Mouse (Mus musculus): Measurements from ENCODE around the gene Gm12695. TPM values are rescaled to one million over a fixed set of nuclear protein-coding genes. Genes with fewer than 3 reads are reported as not detected.

Gene Gm12695
- polyA plus RNA-seq, 1 experiment from 2014 or later: not detected

GRCm38 (mm10) chr4:96740472-96740871, 44.5 kb downstream of the Gm12695 start:
- no peak overlapping the region for H3K4me3 ChIP-seq
- H3K27ac ChIP-seq: no peak overlapping the region
- no peaks in the 10 kb centered on the region for H3K4me1 ChIP-seq
- no peak overlapping the region for H3K4me2 ChIP-seq
- no peaks in the 10 kb centered on the region for H3K9me3 ChIP-seq
- H3K27me3 ChIP-seq: no peaks in the 10 kb centered on the region
- ATAC-seq (ENCODE audit: insufficient number of reproducible peaks, insufficient read depth, low FRiP score, low TSS enrichment, low read depth): no peak
- WGBS: 91% methylated on average over 3 of the region's 3 CpGs
- H3K36me3 ChIP-seq: no peaks in the 10 kb centered on the region
- H3K9ac ChIP-seq: no peak overlapping the region

GRCm38 (mm10) chr4:96729256-96729655, 55.7 kb downstream of the Gm12695 start:
- Histone ChIP-seq H3K4me2 (no peak overlapping the region), H3K9me3 (no peaks in the 10 kb centered on the region), H3K36me3 (no peaks in the 10 kb centered on the region), H3K9ac (no peak overlapping the region), H3K27me3 (no peaks in the 10 kb centered on the region), H3K27ac (no peak overlapping the region), H3K4me1 (0 out of 2 replicates have a peak, but pooled peaks cover 4% of the 10 kb centered on the region), H3K4me3 (no peak overlapping the region)
- ATAC-seq (ENCODE audit: insufficient number of reproducible peaks, insufficient read depth, low FRiP score, low TSS enrichment, low read depth): no peak
- WGBS: 17% methylated on average over 4 of the region's 4 CpGs

GRCm38 (mm10) chr4:96728211-96728610, 56.8 kb downstream of the Gm12695 start:
- no peaks in the 10 kb centered on the region for H3K9me3 ChIP-seq
- ATAC-seq (ENCODE audit: insufficient number of reproducible peaks, insufficient read depth, low FRiP score, low TSS enrichment, low read depth): no peak
- H3K36me3 ChIP-seq: no peaks in the 10 kb centered on the region
- no peaks in the 10 kb centered on the region for H3K27me3 ChIP-seq
- 0 out of 2 replicates have a peak, but pooled peaks cover 4% of the 10 kb centered on the region for H3K4me1 ChIP-seq
- WGBS: 79% methylated on average over 3 of the region's 3 CpGs
- no peak overlapping the region for H3K4me3 ChIP-seq
- H3K4me2 ChIP-seq: no peak overlapping the region
- H3K9ac ChIP-seq: no peak overlapping the region
- H3K27ac ChIP-seq: no peak overlapping the region

- Histone ChIP-seq H3K9ac (no peak overlapping the region), H3K27me3 (no peaks in the 10 kb centered on the region), H3K9me3 (no peaks in the 10 kb centered on the region), H3K4me1 (0 out of 2 replicates have a peak, but pooled peaks cover 4% of the 10 kb centered on the region), H3K36me3 (no peaks in the 10 kb centered on the region), H3K4me3 (no peak overlapping the region), H3K27ac (no peak overlapping the region), H3K4me2 (no peak overlapping the region)
- ATAC-seq (ENCODE audit: insufficient number of reproducible peaks, insufficient read depth, low FRiP score, low TSS enrichment, low read depth): no peak
- WGBS: 81% methylated on average over 5 of the region's 5 CpGs
Measured at GRCm38 (mm10) chr4:96725415-96726055, 59.5 kb downstream of the Gm12695 start.

GRCm38 (mm10) chr4:96722301-96722700, 62.7 kb downstream of the Gm12695 start:
- ATAC-seq (ENCODE audit: insufficient number of reproducible peaks, insufficient read depth, low FRiP score, low TSS enrichment, low read depth): no peak

GRCm38 (mm10) chr4:96718977-96719966, 65.7 kb downstream of the Gm12695 start:
- WGBS: 53% methylated on average over 4 of the region's 4 CpGs
- Histone ChIP-seq H3K4me1 (no peaks in the 10 kb centered on the region), H3K9ac (no peak overlapping the region), H3K27ac (no peak overlapping the region), H3K36me3 (no peaks in the 10 kb centered on the region), H3K4me2 (no peak overlapping the region), H3K4me3 (no peak overlapping the region), H3K27me3 (no peaks in the 10 kb centered on the region), H3K9me3 (no peaks in the 10 kb centered on the region)
- ATAC-seq (ENCODE audit: insufficient number of reproducible peaks, insufficient read depth, low FRiP score, low TSS enrichment, low read depth): no peak

More at GRCm38 (mm10) chr4:96722301-96722700, 62.7 kb downstream of the Gm12695 start:
- H3K4me2 ChIP-seq: no peak overlapping the region
- H3K27ac ChIP-seq: no peak overlapping the region
- H3K4me1 ChIP-seq: no peaks in the 10 kb centered on the region
- WGBS: 90% methylated on average over 2 of the region's 2 CpGs
- H3K27me3 ChIP-seq: no peaks in the 10 kb centered on the region
- H3K9ac ChIP-seq: no peak overlapping the region
- H3K9me3 ChIP-seq: no peaks in the 10 kb centered on the region
- H3K4me3 ChIP-seq: no peak overlapping the region
- no peaks in the 10 kb centered on the region for H3K36me3 ChIP-seq

GRCm38 (mm10) chr4:96718503-96718902, 66.5 kb downstream of the Gm12695 start:
- Histone ChIP-seq H3K27me3 (no peaks in the 10 kb centered on the region), H3K4me1 (no peaks in the 10 kb centered on the region), H3K36me3 (no peaks in the 10 kb centered on the region), H3K9me3 (no peaks in the 10 kb centered on the region), H3K27ac (no peak overlapping the region), H3K4me2 (no peak overlapping the region), H3K4me3 (no peak overlapping the region), H3K9ac (no peak overlapping the region)
- ATAC-seq (ENCODE audit: insufficient number of reproducible peaks, insufficient read depth, low FRiP score, low TSS enrichment, low read depth): no peak

- no peaks in the 10 kb centered on the region for H3K36me3 ChIP-seq
- no peaks in the 10 kb centered on the region for H3K4me1 ChIP-seq
- no peak for ATAC-seq (ENCODE audit: insufficient number of reproducible peaks, insufficient read depth, low FRiP score, low TSS enrichment, low read depth)
Measured at GRCm38 (mm10) chr4:96705281-96705951, 79.6 kb downstream of the Gm12695 start.

GRCm38 (mm10) chr4:96698218-96698561, 86.8 kb downstream of the Gm12695 start:
- no peak overlapping the region for H3K4me3 ChIP-seq
- peaks cover 8% of the 10 kb centered on the region for H3K4me1 ChIP-seq
- no peak for ATAC-seq (ENCODE audit: insufficient number of reproducible peaks, insufficient read depth, low FRiP score, low TSS enrichment, low read depth)
- no peaks in the 10 kb centered on the region for H3K27me3 ChIP-seq
- H3K4me2 ChIP-seq: no peak overlapping the region
- H3K27ac ChIP-seq: peak overlapping the region; percentile 28; the same call in 1 of the 2 replicates
- no peaks in the 10 kb centered on the region for H3K36me3 ChIP-seq
- WGBS: 77% methylated on average over 5 of the region's 5 CpGs
- H3K9ac ChIP-seq: no peak overlapping the region
- H3K9me3 ChIP-seq: no peaks in the 10 kb centered on the region

More at GRCm38 (mm10) chr4:96705281-96705951, 79.6 kb downstream of the Gm12695 start:
- no peak overlapping the region for H3K4me3 ChIP-seq
- no peak overlapping the region for H3K9ac ChIP-seq
- no peak overlapping the region for H3K27ac ChIP-seq
- WGBS: 47% methylated on average over 2 of the region's 2 CpGs
- 0 out of 2 replicates have a peak, but pooled peaks cover 3% of the 10 kb centered on the region for H3K27me3 ChIP-seq
- no peaks in the 10 kb centered on the region for H3K9me3 ChIP-seq
- no peak overlapping the region for H3K4me2 ChIP-seq

- no peaks in the 10 kb centered on the region for H3K9me3 ChIP-seq
- WGBS: 75% methylated on average over 15 of the region's 15 CpGs
- H3K9ac ChIP-seq: no peak overlapping the region
- no peaks in the 10 kb centered on the region for H3K27me3 ChIP-seq
- peaks cover 8% of the 10 kb centered on the region for H3K4me1 ChIP-seq
- H3K4me3 ChIP-seq: no peak overlapping the region
- H3K4me2 ChIP-seq: no peak overlapping the region
- H3K27ac ChIP-seq: no peak overlapping the region; the same call in 1 of the 2 replicates
- no peaks in the 10 kb centered on the region for H3K36me3 ChIP-seq
- 0 out of 2 replicates have a peak, but pooled peaks have one; percentile 37 for ATAC-seq (ENCODE audit: insufficient number of reproducible peaks, insufficient read depth, low FRiP score, low TSS enrichment, low read depth)
Measured at GRCm38 (mm10) chr4:96697511-96698217, 87.3 kb downstream of the Gm12695 start.
